Mouse (Mus musculus) forebrain, embryonic 15.5 days (tissue): ENCODE results near the gene Map3k10. TPM values are rescaled to one million over a fixed set of nuclear protein-coding genes. Genes with fewer than 3 reads are reported as not detected.

Source experiments
- ATAC-seq: fragments of 200-750 bp; cut with Nextera tagmentation; replicated peaks from 2 replicates; pipeline ENCODE4 v1.8.0; 2017; ENCODE audit warnings: mild to moderate bottlenecking, moderate TSS enrichment, moderate library complexity
- H3K27ac ChIP-seq: fragments of 300-500 bp; sonication (generic); replicated peaks from 2 replicates; pipeline ENCODE4 v1.5.1; 2015; ENCODE audit warnings: mild to moderate bottlenecking, inconsistent platforms
- H3K27me3 ChIP-seq: fragments of 300-500 bp; sonication (generic); 2 replicates; pipeline ENCODE4 v1.6.1; 2015; ENCODE audit warnings: inconsistent platforms
- H3K36me3 ChIP-seq: fragments of 300-500 bp; sonication (generic); 2 replicates; pipeline ENCODE4 v1.6.1; 2015; ENCODE audit warnings: mild to moderate bottlenecking, inconsistent platforms
- H3K4me1 ChIP-seq: fragments of 300-500 bp; sonication (generic); 2 replicates; pipeline ENCODE4 v1.6.1; 2015; ENCODE audit warnings: inconsistent platforms
- H3K4me2 ChIP-seq: fragments of 300-500 bp; sonication (generic); replicated peaks from 2 replicates; pipeline ENCODE4 v1.6.1; 2015; ENCODE audit warnings: mild to moderate bottlenecking, inconsistent platforms
- H3K4me3 ChIP-seq: fragments of 300-500 bp; sonication (generic); 2 replicates; pipeline ENCODE4 v1.5.1; 2015; ENCODE audit warnings: mild to moderate bottlenecking, inconsistent platforms
- H3K9ac ChIP-seq: fragments of 300-500 bp; sonication (generic); replicated peaks from 2 replicates; pipeline ENCODE4 v1.6.1; 2015; ENCODE audit warnings: mild to moderate bottlenecking, inconsistent platforms
- H3K9me3 ChIP-seq: fragments of 300-500 bp; sonication (generic); 2 replicates; pipeline ENCODE4 v1.6.1; 2016; ENCODE audit warnings: inconsistent platforms
- WGBS: fragments of 180-500 bp; shearing (Covaris S2); methylation state at CpG from one replicate; pipeline ENCODE4 v1.1.7; 2015; ENCODE audit warnings: mixed read lengths; 5-methylcytosine and 5-hydroxymethylcytosine counted together
- polyA plus RNA-seq: library from polyadenylated mRNA; unstranded; fragments of >200 nt; fragmentation: Nextera tagmentation; extraction: Ambion mirVana; gene quantifications from 2 replicates; pipeline ENCODE4 v1.2.1, GENCODE M21; 2015

Gene Map3k10
- 15.1 and 16.9 TPM in 2 replicates for polyA plus RNA-seq

DNA sequence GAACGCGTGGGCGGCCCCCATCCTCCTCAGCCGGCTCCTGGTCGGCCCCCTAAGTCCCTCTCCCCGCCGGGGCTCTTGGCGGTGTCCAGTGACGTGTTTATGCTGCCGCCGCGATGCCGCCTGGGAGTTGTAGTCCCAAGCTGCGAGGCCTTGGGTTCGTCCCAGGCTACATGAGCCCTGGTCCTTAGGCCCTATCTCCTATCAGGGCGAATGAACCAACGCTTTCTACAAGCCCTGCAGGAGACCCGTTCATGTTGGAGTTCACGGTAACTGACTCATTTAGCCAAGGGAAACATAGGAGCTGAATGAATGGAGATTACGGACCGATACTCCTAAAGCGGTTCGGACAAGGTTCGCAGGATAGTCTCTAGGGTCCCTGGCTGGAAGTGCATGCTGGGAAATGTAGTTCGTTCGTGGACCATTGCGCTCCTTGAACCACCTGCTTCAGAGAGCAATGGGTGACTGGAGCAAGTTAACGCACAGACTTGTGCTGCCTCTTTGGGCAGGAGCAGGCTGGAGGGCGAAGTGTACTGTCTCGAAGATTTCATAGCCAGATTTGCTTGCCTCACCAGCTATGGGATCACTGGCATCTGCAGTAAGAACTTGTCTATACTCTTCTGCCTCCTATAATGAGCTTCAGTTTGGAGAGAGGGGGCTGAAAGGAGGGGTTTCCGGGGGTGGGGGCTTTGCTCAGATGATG lies at the start of gene Map3k10:
Gene Map3k10 (minus strand): TSS at position 77 of the 700 bp plus-strand sequence.
- Histone ChIP-seq H3K9me3 (no peaks in the 10 kb centered on the region), H3K27ac (peak within 1 kb of the TSS; percentile 94), H3K27me3 (no peaks in the 10 kb centered on the region), H3K4me2 (peak within 1 kb of the TSS; percentile 99), H3K4me1 (peaks cover 46% of the 10 kb centered on the region), H3K36me3 (peaks cover 17% of the 10 kb centered on the region), H3K4me3 (peak within 1 kb of the TSS; percentile 81), H3K9ac (peak within 1 kb of the TSS; percentile 83)
- under 1% methylated on average over 31 of the region's 31 CpGs for WGBS
- ATAC-seq: peak; percentile 97

GRCm38 (mm10) chr7:27721951-27722350 lies 47.6 kb upstream of the Map3k10 start:
- 91% methylated on average over 8 of the region's 8 CpGs for WGBS
- H3K9me3 ChIP-seq: no peaks in the 10 kb centered on the region
- H3K27ac ChIP-seq: no peak overlapping the region
- H3K9ac ChIP-seq: no peak overlapping the region
- no peaks in the 10 kb centered on the region for H3K27me3 ChIP-seq
- no peak overlapping the region for H3K4me2 ChIP-seq
- no peak overlapping the region for H3K4me3 ChIP-seq
- ATAC-seq: no peak
- no peaks in the 10 kb centered on the region for H3K36me3 ChIP-seq
- H3K4me1 ChIP-seq: 0 out of 2 replicates have a peak, but pooled peaks cover 4% of the 10 kb centered on the region

GRCm38 (mm10) chr7:27710402-27710801 lies 36.0 kb upstream of the Map3k10 start:
- Histone ChIP-seq H3K36me3 (peaks cover under 1% of the 10 kb centered on the region; the same call in 1 of the 2 replicates), H3K9me3 (peaks cover 10% of the 10 kb centered on the region), H3K9ac (no peak overlapping the region), H3K27ac (no peak overlapping the region), H3K4me3 (no peak overlapping the region), H3K4me2 (no peak overlapping the region), H3K27me3 (no peaks in the 10 kb centered on the region), H3K4me1 (no peaks in the 10 kb centered on the region)
- WGBS: 82% methylated on average over 7 of the region's 7 CpGs
- no peak for ATAC-seq

DNA sequence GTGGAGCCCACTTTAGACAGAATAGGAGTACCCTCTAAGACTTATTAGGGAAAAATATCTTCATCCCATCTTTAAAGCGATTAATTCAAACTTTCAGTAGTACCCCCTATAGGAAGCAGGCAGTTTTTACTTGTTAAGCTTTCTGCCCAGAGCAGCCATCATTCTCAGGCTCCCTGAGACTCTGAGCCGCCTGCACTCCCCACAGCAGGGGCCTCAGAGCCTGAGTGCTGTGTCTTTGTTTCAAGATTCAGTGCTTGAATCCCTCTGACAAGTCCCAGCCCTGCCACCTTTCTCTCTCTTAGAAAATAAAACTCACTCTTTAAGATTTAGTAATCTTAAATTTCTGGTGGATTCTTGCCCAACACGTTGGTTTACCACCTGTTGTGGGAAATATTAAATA lies 22.3 kb upstream of the Map3k10 start:
- 13% methylated on average over 3 of the region's 3 CpGs for WGBS
- Histone ChIP-seq H3K27me3 (no peaks in the 10 kb centered on the region), H3K4me1 (no peaks in the 10 kb centered on the region), H3K27ac (no peak overlapping the region), H3K9me3 (no peaks in the 10 kb centered on the region), H3K4me2 (no peak overlapping the region), H3K36me3 (peaks cover 23% of the 10 kb centered on the region), H3K4me3 (no peak overlapping the region), H3K9ac (no peak overlapping the region)
- ATAC-seq: no peak

- 44% methylated on average over 5 of the region's 5 CpGs for WGBS
These were observed 16.7 kb upstream of the Map3k10 start for GRCm38 (mm10) chr7:27691076-27691475.

GRCm38 (mm10) chr7:27688815-27689612 lies 14.6 kb upstream of the Map3k10 start, which contains the start of gene Zfp607b:
Gene Zfp607b (plus strand): TSS chr7:27689340.
- Histone ChIP-seq H3K4me3 (peak within 1 kb of the TSS; percentile 50), H3K27me3 (no peaks in the 10 kb centered on the region), H3K9me3 (no peaks in the 10 kb centered on the region), H3K4me1 (peaks cover 16% of the 10 kb centered on the region), H3K9ac (peak within 1 kb of the TSS; percentile 60), H3K4me2 (peak within 1 kb of the TSS; percentile 62), H3K36me3 (no peaks in the 10 kb centered on the region), H3K27ac (peak within 1 kb of the TSS; percentile 89)
- under 1% methylated on average over 19 of the region's 19 CpGs for WGBS
- ATAC-seq: peak; percentile 98

More at GRCm38 (mm10) chr7:27691076-27691475, 16.7 kb upstream of the Map3k10 start:
- no peak overlapping the region for H3K27ac ChIP-seq
- no peaks in the 10 kb centered on the region for H3K27me3 ChIP-seq
- H3K4me3 ChIP-seq: no peak overlapping the region
- peaks cover 16% of the 10 kb centered on the region for H3K4me1 ChIP-seq
- no peaks in the 10 kb centered on the region for H3K9me3 ChIP-seq
- H3K9ac ChIP-seq: no peak overlapping the region
- no peak overlapping the region for H3K4me2 ChIP-seq
- no peak for ATAC-seq
- 0 out of 2 replicates have a peak, but pooled peaks cover 3% of the 10 kb centered on the region for H3K36me3 ChIP-seq

GRCm38 (mm10) chr7:27688246-27688788 lies 13.9 kb upstream of the Map3k10 start:
- no peaks in the 10 kb centered on the region for H3K36me3 ChIP-seq
- peak overlapping the region; percentile 50 for H3K4me3 ChIP-seq
- H3K27ac ChIP-seq: peak overlapping the region; percentile 89
- no peaks in the 10 kb centered on the region for H3K27me3 ChIP-seq
- no peaks in the 10 kb centered on the region for H3K9me3 ChIP-seq
- H3K9ac ChIP-seq: peak overlapping the region; percentile 60
- H3K4me1 ChIP-seq: peaks cover 16% of the 10 kb centered on the region
- WGBS: 40% methylated on average over 14 of the region's 14 CpGs
- no peak for ATAC-seq
- H3K4me2 ChIP-seq: peak overlapping the region; percentile 62

DNA sequence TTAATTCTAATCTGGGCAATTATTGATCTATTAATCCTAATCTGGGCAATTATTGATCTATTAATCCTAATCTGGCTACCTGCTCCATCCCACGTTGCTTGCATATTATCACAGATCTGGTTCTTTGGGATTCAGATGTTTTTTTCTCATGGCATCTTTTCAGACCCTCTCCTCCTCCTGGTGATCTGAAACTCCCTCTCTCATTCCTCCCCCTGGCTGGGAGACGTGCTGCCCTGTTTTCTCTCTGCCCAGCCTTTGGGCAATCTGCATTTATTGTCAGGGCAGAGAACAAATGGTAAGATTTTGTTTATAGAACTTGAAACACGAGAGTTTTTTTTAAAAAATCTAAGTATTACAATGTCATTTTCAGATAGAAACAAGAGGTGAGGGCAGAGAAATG lies 13.4 kb upstream of the Map3k10 start:
- Histone ChIP-seq H3K4me3 (peak overlapping the region; percentile 50; the same call in 1 of the 2 replicates), H3K36me3 (no peaks in the 10 kb centered on the region), H3K9ac (peak overlapping the region; percentile 60), H3K4me2 (peak overlapping the region; percentile 62; the same call in 1 of the 2 replicates), H3K27ac (peak overlapping the region; percentile 89; the same call in 1 of the 2 replicates), H3K27me3 (no peaks in the 10 kb centered on the region), H3K9me3 (no peaks in the 10 kb centered on the region), H3K4me1 (peaks cover 16% of the 10 kb centered on the region)
- no peak for ATAC-seq
- WGBS: 75% methylated on average over 3 of the region's 3 CpGs

- no peak for ATAC-seq
- 79% methylated on average over 1 of the region's 1 CpGs for WGBS
- H3K36me3 ChIP-seq: no peaks in the 10 kb centered on the region
These were observed 12.6 kb upstream of the Map3k10 start for GRCm38 (mm10) chr7:27687043-27687442.

DNA sequence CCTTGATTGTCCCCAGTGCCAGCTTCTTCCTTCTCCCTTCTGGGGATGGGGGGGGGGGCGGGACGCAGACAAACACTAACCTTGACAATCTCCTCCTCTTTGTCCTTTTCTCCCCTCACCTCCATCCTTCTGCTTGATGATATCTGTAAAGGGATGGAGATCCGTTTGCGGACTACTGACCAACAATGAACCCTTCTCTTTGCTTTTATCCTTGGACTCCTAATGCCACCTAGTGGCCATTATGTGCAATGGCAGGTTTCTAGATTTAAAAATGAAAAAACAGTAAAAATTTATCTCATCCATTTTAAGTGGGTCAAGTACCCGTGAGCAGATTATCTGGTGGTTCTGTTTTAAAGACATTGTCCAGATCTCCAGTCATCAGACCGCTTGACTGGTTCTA lies 11.3 kb upstream of the Map3k10 start:
- 0% methylated on average over 6 of the region's 6 CpGs for WGBS
- ATAC-seq: no peak
- Histone ChIP-seq H3K9ac (0 out of 2 replicates have a peak overlapping the region, but pooled peaks have one; percentile 20), H3K4me3 (peak overlapping the region; percentile 28), H3K4me2 (peak overlapping the region; percentile 43), H3K4me1 (peaks cover 16% of the 10 kb centered on the region), H3K36me3 (no peaks in the 10 kb centered on the region), H3K9me3 (no peaks in the 10 kb centered on the region), H3K27me3 (no peaks in the 10 kb centered on the region), H3K27ac (no peak overlapping the region)

More at GRCm38 (mm10) chr7:27687043-27687442, 12.6 kb upstream of the Map3k10 start:
- Histone ChIP-seq H3K4me2 (no peak overlapping the region), H3K9ac (no peak overlapping the region), H3K4me1 (peaks cover 16% of the 10 kb centered on the region), H3K9me3 (no peaks in the 10 kb centered on the region), H3K27ac (no peak overlapping the region), H3K4me3 (no peak overlapping the region), H3K27me3 (no peaks in the 10 kb centered on the region)

DNA sequence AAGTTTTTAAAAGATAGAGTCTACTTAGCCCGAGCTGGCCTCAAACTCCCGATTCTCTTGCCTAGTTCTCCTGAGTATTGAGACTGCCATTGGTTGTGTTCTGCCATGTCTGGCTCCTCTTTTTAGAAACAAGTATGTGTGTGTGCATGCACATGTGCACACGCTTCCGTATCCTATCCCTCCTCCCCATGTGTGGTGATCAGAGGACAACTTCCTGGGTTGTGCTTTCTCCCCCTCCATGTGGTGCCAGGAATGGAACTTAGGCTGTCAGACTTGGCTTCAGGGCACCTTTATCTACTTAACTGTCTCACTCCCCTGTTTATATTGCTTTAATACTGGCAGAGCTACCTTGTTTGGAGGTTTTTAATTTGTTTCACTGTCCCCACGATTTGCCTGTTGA lies 10.8 kb upstream of the Map3k10 start:
- no peak for ATAC-seq
- no peaks in the 10 kb centered on the region for H3K9me3 ChIP-seq
- 0 out of 2 replicates have a peak overlapping the region, but pooled peaks have one; percentile 20 for H3K9ac ChIP-seq
- no peaks in the 10 kb centered on the region for H3K36me3 ChIP-seq
- 37% methylated on average over 5 of the region's 5 CpGs for WGBS
- H3K27ac ChIP-seq: no peak overlapping the region
- H3K4me1 ChIP-seq: peaks cover 13% of the 10 kb centered on the region
- H3K27me3 ChIP-seq: no peaks in the 10 kb centered on the region
- H3K4me2 ChIP-seq: peak overlapping the region; percentile 43
- peak overlapping the region; percentile 28 for H3K4me3 ChIP-seq

- Histone ChIP-seq H3K4me3 (no peak overlapping the region), H3K27me3 (no peaks in the 10 kb centered on the region), H3K9me3 (no peaks in the 10 kb centered on the region), H3K9ac (no peak overlapping the region), H3K4me1 (peaks cover 2% of the 10 kb centered on the region), H3K36me3 (no peaks in the 10 kb centered on the region), H3K27ac (no peak overlapping the region), H3K4me2 (no peak overlapping the region)
- ATAC-seq: no peak
- 81% methylated on average over 2 of the region's 2 CpGs for WGBS
These were observed 8.8 kb upstream of the Map3k10 start for GRCm38 (mm10) chr7:27683218-27683617.
